Mouse (Mus musculus) spleen, postnatal 36 days (tissue): ENCODE measurements around the gene Plk4.
A peak's percentile ranks its signal among the peaks of the same experiment; 100 is the strongest.
"Not testable (repeated sequence)": the region's sequence is repeated elsewhere in the genome, so short reads cannot be mapped to it uniquely, and the experiment has no call there.

Experiments used
- DNase-seq, 2 experiments: peaks; one replicate each; pipeline ENCODE4 v3.0.0; 2022; ENCODE audit warnings: low spot score in 2 of 2, mixed read lengths in 1 of 2

Plk4 gene

GRCm38 (mm10) chr3:40799530-40800372, at the start of gene Plk4:
Gene Plk4 (plus strand): TSS chr3:40800019.
- DNase-seq: peak; percentile 93 to 96

- no peak for DNase-seq
Observed at GRCm38 (mm10) chr3:40760746-40761145, 39.1 kb upstream of the Plk4 start.

- no peak for DNase-seq
Observed at GRCm38 (mm10) chr3:40761312-40761711, 38.5 kb upstream of the Plk4 start.

- no peak for DNase-seq
Observed at GRCm38 (mm10) chr3:40793783-40794182, 6.0 kb upstream of the Plk4 start.

- DNase-seq: no peak
Observed at GRCm38 (mm10) chr3:40798054-40798453, 1.8 kb upstream of the Plk4 start.

GRCm38 (mm10) chr3:40798500-40798899, 1.3 kb upstream of the Plk4 start:
- peak; percentile 63 to 70 for DNase-seq

GRCm38 (mm10) chr3:40800373-40800823, 579 bp downstream of the Plk4 start:
- DNase-seq: peak; percentile 58 to 66

- no peak for DNase-seq
Observed at GRCm38 (mm10) chr3:40806871-40807270, 7.1 kb downstream of the Plk4 start.

- no peak for DNase-seq
Observed at GRCm38 (mm10) chr3:40808686-40809085, 8.9 kb downstream of the Plk4 start.

- DNase-seq: no peak
Observed at GRCm38 (mm10) chr3:40809894-40810293, 10.1 kb downstream of the Plk4 start.

GRCm38 (mm10) chr3:40813275-40813674, 13.5 kb downstream of the Plk4 start:
- no peak for DNase-seq

GRCm38 (mm10) chr3:40845521-40845920, 45.7 kb downstream of the Plk4 start:
- not testable (repeated sequence) for DNase-seq

GRCm38 (mm10) chr3:40846473-40846956, 46.7 kb downstream of the Plk4 start, which contains the start of gene Mfsd8:
Gene Mfsd8 (minus strand): TSS chr3:40846886.
- DNase-seq: peak; percentile 96 to 97

- not testable (repeated sequence) for DNase-seq
Observed at GRCm38 (mm10) chr3:40846957-40847017, 47.0 kb downstream of the Plk4 start, which contains the start of gene Abhd18. Gene Abhd18 (plus strand): TSS chr3:40846970.

GRCm38 (mm10) chr3:40847018-40847417, 47.2 kb downstream of the Plk4 start:
- peak; percentile 51 to 57 for DNase-seq

GRCm38 (mm10) chr3:40847936-40848335, 48.1 kb downstream of the Plk4 start:
- not testable (repeated sequence) for DNase-seq

- DNase-seq: not testable (repeated sequence)
Observed at GRCm38 (mm10) chr3:40853123-40853738, 53.4 kb downstream of the Plk4 start.
